Mouse (Mus musculus) brain, embryonic 14.5 days (tissue): Measurements from ENCODE around the gene Sirt6. TPM values are rescaled to one million over a fixed set of nuclear protein-coding genes. Genes with fewer than 3 reads are reported as not detected.
A peak's percentile ranks its signal among the peaks of the same experiment; 100 is the strongest.

Source experiments
- DNase-seq: peaks from one replicate; pipeline ENCODE4 v3.0.0-alpha.2; 2011; ENCODE audit warnings: low read depth
- CTCF ChIP-seq: fragments of 200-500 bp; IDR thresholded peaks from 2 replicates; pipeline ENCODE4 v1.5.1; 2012; ENCODE audit warnings: inconsistent platforms, mild to moderate bottlenecking, moderate library complexity, borderline replicate concordance; ENCODE audit not compliant: insufficient read depth, insufficient read length; ENCODE audit errors: extremely low read depth
- POLR2A ChIP-seq: fragments of 200-500 bp; IDR thresholded peaks from 2 replicates; pipeline ENCODE4 v1.6.1; 2012; ENCODE audit warnings: mild to moderate bottlenecking, inconsistent platforms, borderline replicate concordance; ENCODE audit not compliant: poor library complexity, insufficient read depth, insufficient read length, severe bottlenecking; ENCODE audit errors: extremely low read depth
- polyA plus RNA-seq: library from polyadenylated mRNA; depleted of rRNA; stranded (reverse); fragments of >200 nt; gene quantifications from 2 replicates; pipeline ENCODE4 v1.2.3, GENCODE M21; 2012; rRNA removed

Sirt6 gene
- 75.9 and 83.4 TPM in 2 replicates for polyA plus RNA-seq

DNA sequence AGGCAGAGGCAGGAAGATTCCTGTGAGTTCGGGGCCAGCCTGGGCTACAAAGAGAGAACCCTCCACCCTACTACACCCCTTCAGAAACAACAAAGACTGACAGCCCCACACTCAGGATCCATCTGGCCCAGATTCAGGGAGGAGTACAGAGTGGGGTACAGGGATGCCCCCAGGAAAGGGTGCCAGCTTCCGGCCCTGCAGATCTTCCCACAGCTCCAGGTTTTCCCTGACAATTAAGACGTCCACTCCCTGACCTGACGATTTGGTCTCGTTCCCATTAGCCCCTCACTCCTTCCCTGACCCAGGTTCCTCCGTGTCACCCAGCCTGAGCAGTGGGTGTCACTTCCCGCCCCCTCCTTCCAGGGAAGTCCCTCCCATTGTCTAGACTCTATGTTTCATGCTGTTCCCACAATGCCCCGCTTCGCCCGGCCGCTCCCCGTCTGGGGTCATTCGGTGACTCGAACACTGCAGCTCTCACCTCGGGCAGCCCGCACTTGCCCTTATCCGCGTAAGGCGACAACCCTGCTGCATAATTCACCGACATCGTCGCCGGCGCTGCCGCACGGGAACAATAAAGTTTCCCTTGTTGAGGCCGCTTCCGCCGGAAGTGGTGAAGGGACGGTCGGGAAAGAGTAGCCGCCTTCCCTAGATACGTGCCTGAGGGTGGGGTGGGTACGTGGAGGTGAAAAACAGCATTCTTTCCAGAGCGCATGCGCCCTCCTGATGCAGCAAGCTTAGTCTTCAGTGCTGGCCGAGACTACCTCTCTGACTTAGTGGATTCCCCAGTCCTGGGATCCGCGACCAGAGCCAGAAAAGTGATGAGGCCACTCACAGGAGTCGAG is at the start of gene Sirt6:
Gene Sirt6, minus strand, starts transcription at position 804 of the 842 bp plus-strand sequence.
- peak; percentile 34; the same call in 1 of the 2 replicates for TF ChIP-seq POLR2A
- no peak for TF ChIP-seq CTCF
- peak; percentile 99 for DNase-seq

DNA sequence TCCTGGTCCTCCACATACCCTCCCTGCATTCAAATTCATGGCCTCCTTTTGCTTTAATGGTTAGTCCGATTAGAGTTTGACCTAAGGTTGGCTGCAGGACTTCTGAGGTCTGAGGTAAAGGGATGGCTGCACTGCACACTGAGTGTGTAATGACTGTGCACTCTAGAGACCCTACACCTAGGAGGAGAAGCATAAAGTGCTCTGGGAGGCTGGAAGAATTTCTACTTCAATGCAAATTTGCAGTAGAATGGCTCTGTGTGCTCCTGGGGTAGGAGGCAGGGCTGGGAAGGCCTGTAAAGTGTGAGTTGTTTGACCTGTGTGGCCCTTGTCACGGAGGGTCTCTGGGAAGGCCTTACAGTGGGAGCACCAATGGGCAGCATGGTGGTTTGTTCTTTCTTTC is 28.6 kb upstream of the Sirt6 start:
- no peak for DNase-seq
- no peak for TF ChIP-seq POLR2A
- no peak for TF ChIP-seq CTCF

DNA sequence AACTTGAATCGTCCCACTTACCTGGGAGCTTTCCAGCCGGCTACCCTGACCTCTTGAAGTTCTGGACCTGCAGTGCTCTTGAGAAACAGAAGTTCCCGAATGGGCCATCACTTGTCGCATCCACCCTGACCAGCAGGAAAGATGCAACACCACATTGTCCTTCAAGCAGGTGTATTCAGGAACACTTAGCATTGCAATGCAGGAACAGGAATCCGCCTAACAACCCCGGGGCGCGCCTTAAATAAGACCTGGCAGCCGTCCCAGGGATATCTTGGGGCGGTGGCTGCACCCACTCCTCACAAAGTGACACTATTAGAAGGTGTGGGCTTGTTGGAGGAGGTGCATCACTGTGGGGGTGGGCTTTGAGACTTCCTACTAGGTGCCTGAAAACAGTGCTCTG is 27.6 kb upstream of the Sirt6 start:
- no peak for DNase-seq
- TF ChIP-seq POLR2A = no peak
- no peak for TF ChIP-seq CTCF

DNA sequence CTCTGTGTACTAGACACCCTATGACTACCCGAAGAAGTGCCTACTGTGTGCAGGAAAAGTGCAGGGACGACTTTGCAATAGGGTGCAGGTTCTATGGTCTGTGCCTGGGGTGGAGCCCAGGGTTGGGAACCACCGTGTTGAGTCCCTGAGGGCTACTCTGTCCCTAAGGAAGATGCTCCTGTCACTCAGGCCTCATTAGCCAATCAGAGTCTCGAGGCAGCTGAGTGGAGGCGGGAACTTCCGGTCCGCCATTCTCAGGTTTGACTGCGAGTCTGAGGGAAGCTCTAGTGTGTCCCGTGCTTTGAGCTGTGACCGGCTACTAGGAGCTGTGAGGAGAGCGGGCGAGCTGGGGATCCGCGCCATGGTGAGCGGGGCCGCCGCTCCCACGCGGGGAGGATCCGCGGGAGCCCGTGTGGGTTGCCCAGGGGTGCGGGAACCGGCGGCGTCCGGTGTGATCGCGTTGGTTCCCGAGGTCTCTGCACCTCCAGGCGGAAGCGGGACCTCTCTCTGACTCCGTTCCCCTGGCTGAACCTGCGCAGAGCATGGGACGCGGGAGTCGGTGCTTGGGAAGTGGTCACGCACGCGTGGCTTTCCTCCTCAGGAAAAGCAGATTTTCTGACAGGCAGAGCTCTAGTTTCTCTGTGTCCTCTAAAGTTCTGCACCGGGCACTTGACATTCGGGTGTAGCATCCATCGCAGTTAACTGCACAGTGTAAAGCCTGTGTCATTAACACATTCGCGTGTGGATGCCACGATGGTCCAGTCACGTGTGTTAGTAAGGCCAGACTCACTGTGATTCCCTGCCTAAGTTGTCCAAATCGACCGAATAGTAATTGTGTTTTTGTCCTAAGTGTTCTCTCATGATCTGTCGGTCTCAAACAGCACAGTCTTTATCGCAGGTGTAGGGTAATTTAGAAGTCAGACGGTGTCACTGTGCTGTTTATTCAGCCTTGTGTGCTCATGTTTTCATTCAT is 21.5 kb upstream of the Sirt6 start, which contains the start of gene Gm10778:
Gene Gm10778, plus strand, starts transcription at position 257 of the 973 bp plus-strand sequence.
- DNase-seq = peak; percentile 95
- TF ChIP-seq POLR2A = 0 out of 2 replicates have a peak, but pooled peaks have one; percentile 7

DNA sequence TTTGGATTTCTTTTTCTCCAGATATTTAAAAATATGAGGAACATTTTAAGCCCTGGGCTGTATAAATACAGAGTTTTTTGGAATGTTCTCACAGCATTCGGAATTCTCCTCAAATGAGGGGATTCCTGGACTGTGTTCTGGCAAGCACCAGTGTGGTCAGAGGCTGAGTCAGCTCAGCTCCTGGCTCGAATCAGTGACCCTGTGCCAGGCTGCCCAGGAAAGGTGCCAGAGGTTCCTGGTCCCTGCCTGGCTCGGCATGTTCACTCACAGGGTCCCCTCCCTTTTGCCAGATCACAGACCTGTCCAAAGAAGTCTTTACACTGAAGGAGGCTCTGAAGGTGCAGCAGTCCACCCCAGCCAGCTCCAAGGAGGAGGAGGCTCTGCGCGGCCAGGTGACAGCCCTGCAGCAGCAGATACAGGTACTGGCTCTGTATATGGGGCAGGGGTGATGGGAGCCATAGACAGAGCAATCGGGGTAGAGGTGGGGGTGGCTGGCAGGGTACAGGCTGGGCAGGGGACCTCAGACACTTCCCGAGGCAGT is 18.5 kb upstream of the Sirt6 start:
- no peak for DNase-seq
- TF ChIP-seq POLR2A = no peak
- no peak for TF ChIP-seq CTCF

DNA sequence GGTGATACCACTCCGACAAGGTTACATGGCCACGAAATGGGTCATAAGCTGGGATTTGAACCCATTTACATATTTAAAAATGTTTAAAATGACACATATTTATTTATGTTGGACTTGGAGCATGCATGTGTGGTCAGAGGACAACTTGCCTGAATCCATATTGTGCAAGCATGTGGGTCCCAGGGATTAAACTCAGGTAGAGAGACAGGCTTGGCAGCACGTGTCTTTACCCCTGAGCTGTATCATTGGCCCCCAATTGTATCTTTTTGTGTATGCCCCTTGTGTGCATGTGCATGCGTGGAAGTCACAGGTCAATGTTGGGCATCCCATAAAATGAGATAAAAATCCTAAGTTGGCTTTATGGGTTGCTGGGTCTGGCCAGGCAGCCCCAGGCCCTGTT is 17.8 kb upstream of the Sirt6 start:
- no peak for TF ChIP-seq CTCF
- no peak for TF ChIP-seq POLR2A
- DNase-seq = no peak

DNA sequence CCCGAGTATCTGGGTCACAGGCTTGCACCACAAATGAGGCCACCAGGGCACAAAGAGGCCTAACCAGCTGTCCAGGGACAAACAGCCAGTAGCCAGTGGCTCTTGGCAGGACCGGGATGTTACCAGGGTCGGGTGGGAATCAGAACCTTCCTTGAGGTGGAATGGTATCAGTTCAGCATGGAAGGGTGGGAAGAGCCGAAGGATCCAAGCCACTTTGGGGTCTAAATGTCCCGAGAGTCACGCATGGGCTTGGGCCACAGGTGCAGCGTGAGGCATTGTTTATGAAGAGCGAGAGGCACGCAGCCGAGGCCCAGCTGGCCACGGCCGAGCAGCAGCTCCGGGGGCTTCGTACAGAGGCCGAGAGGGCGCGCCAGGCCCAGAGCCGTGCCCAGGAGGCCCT is 17.1 kb upstream of the Sirt6 start:
- TF ChIP-seq CTCF (no peak), POLR2A (no peak)
- DNase-seq = no peak

DNA sequence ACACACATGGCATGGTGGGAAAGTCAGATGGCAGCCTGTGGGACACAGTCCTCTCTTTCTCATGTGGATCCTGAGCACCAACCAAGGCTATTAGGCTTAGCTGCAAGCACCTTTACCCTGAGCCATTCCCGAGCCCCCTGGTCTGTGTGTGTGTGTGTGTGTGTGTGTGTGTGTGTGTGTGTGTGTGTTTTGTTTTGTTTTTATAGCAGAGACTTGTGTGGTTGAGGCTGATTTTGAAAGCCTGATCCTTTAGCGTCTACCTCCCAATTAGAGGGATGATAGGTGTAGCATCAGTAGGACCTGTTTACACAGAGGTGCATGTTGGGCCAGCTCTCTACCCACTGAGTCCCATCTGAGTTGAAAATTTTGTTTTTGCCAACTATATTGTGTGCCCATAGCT is 16.6 kb upstream of the Sirt6 start:
- no peak for TF ChIP-seq POLR2A

DNA sequence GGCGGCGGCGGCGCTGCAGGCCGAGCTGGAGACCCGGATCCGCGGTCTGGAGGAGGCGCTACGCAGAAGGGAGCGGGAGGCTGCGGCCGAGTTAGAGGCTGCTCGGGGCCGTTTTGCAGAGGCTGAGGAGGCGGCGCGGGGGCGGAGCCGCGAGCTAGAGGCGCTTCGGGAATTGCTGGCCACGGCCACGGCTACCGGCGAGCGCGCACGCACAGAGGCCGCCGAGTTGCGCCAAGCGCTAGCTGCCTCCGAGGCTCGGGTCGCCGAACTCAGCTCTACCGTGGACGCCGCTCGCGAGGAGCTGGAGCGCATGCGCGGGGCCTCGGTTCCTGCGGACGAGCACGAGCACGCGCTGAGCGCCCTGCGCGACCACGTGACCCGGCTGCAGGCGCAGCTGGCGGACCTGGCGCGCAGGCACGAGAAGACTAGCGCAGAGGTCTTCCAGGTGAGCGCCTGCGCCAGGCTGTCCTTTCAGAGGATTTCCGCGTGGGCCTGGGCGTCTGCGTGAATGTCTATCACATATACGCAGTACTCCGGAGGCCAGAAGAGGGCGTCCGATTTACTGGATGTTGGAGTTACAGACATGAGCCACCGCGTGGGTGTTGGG is 16.0 kb upstream of the Sirt6 start:
- DNase-seq = peak; percentile 98
- TF ChIP-seq POLR2A (peak; percentile 92), CTCF (peak; percentile 56; the same call in 1 of the 2 replicates)

More for the DNA sequence above, 16.6 kb upstream of the Sirt6 start:
- DNase-seq = no peak

DNA sequence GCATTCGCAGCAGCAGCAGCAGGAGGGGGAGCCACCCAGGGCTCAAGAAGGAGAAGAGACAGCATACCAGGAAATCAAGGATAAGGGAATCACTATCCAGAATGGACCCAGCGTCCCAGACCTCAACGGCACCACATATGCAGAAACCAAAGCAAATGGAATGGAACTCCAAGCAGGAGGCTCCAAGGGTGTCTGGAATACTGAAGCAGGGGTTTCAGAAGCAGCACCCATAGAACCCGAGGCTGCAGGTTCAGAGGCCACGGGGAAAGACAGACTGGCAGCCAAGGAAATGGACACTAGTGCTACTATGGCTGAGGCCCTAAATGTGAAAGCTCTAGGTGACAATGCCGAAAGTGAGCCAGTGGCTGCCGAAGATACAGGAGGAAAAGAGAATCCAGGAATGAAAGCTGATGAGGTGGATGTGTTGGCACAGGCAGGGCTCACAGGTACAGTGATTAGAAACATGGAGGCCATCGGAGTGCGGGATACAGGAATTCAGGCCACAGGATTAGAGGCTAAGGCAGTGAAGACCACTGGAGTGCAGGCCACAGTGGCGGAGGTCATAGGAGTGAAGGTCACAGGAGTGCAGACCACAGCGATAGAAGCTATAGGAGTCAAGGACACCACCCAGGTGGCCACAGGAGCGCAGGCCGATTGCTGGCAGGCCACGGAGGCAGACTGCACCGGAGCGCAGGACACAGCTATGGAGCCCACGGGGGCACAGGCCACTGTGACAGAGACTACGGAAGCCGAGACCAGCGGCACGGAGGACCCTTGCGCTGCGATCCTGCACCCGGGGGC is 15.3 kb upstream of the Sirt6 start:
- no peak for TF ChIP-seq POLR2A
- TF ChIP-seq CTCF = no peak

More for the DNA sequence above, 15.3 kb upstream of the Sirt6 start:
- peak; percentile 9 for DNase-seq
